Mouse (Mus musculus): ENCODE results near the gene Hnrnpl. TPM values are rescaled to one million over a fixed set of nuclear protein-coding genes. Genes with fewer than 3 reads are reported as not detected.
A peak's percentile ranks its signal among the peaks of the same experiment; 100 is the strongest.

The Hnrnpl gene
- total RNA-seq, 2 experiments from 2014 or later, result 131 to 143 TPM

DNA sequence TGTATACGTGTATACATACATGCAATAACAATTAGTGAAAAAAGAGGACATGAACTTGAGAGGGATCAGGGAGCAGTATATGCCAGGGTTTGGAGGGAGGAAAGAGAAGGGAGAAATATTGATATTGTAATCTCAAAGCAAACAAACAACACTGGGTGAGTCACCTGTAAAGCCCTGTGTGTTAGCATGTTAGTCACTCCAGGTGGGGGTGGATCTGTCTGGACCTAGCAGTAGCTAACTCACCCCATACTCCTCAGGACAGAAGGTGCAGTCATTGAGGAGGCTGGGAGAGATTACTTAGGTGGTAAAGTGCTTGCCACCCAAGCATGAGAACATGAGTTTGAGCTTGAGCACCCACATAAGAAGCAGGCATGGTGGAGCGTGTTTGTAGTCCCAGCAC is 51.6 kb downstream of the Hnrnpl start:
- intact Hi-C loops (cut with DNase I), result no loop called here
- Histone ChIP-seq H3K4me3 (no peak overlapping the region), H3K27ac (no peak overlapping the region)
- TF ChIP-seq CTCF (IDR thresholded peaks at IDR 0.05), result no peak
- DNase-seq, result no peak

DNA sequence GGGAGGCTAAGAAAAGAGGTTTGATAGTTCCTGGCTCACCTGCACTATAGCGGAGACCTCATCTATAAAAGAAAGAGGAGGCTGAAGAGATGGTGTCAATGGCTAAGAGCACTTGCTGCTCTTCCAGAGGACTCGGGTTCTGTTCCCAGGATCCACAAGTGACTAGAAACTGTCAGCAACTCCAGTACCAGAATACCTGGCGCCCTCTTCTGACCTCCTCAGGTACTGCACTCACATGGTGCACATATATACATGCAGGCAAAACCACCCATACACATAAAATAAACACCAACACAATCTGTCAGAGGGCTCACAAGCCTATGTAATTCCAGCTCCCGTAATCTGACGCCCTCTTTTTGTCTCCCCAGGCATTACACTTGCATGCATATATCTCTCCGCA is 52.6 kb downstream of the Hnrnpl start:
- intact Hi-C loops (cut with DNase I), result no loop called here
- Histone ChIP-seq H3K4me3 (no peak overlapping the region), H3K27ac (no peak overlapping the region)
- DNase-seq, result no peak
- TF ChIP-seq CTCF (IDR thresholded peaks at IDR 0.05), result peak; percentile 31

DNA sequence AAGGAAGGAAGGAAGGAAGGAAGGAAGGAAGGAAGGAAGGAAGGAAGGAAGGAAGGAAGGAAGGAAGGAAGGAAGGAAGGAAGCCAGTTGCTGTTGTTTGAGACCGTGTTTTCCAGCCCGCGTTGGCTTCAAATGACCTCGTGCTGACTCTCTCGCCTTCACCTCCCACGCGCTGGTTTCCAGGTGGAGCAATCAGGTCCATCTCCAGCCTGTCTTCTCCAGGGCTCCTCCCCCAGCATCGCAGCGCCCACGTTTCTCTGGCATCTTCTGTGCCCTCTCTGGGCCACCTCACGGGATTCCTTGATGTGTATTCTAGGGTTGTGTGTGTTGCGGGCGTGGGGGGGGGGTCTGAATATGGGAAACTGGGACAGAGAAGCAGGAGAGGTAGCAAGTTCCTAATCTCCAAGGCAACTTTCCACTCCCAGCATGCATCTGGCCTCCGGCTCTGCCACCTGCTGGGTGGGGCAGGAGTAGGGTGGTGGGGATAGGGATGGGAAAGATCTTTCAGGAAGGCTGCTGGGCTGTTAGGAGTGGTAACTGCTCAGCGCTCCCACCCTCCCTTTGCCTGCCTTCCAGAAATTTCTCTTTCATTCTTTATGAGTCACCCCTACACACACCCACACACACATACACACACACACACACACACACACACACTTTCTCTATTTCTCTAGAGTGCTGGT is 54.6 kb downstream of the Hnrnpl start:
- DNase-seq, result no peak
- Histone ChIP-seq H3K27ac (no peak overlapping the region), H3K4me3 (no peak overlapping the region)
- intact Hi-C loops (cut with DNase I), result no loop called here
- no peak for TF ChIP-seq CTCF (IDR thresholded peaks at IDR 0.05)

DNA sequence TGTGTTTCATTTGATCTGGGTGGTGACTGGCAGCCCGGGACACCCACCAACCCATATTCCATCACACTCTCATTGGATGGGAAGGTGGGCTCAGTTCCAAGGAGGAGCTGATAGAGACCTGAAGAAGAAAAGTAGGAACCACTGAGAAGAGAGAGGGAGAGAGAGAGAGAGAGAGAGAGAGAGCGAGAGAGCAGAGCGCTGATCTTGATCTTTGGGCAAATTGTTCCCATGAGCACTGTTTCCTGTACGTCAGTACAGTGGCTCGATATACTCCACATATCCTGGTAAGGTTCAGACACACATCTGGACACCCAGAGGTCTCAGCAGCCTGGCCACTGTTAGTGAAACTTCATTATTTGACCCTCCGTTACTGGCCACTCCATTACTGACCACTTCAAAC is 55.2 kb downstream of the Hnrnpl start, which contains the start of gene Lgals7:
TSS of gene Lgals7 (plus strand) at position 314 of the 400 bp plus-strand sequence.
- DNase-seq, result no peak
- intact Hi-C loops (cut with DNase I), result no loop called here
- Histone ChIP-seq H3K27ac (no peak within 1 kb of the TSS), H3K4me3 (no peak within 1 kb of the TSS)
- TF ChIP-seq CTCF (IDR thresholded peaks at IDR 0.05), result no peak

DNA sequence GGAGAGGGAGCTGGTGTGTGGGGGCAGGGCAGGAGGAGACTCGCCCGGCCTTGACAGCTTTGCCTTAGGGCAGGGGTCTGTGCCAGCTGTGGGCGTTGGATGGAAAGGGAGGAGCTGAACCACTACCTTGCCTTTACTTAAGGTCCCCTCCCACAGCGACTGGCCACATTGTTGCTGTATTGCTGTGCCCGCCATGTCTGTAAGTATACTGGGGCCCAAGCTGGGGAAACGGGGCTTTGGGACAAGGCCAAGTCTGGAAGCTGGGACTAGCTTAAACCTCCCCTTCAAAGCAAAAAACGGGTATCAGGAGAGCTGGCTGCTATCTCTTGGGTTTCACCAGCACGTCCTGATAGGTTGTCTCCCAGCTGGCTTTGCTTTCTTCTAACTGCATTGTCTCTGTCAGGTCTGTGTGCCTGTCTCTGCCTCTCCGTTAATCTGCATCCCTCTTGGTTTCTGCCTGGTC is 56.0 kb downstream of the Hnrnpl start:
- TF ChIP-seq CTCF (IDR thresholded peaks at IDR 0.05), result no peak
- no peak overlapping the region for H3K27ac ChIP-seq
- no peak overlapping the region for H3K4me3 ChIP-seq
- intact Hi-C loops (cut with DNase I), result no loop called here
- no peak for DNase-seq

DNA sequence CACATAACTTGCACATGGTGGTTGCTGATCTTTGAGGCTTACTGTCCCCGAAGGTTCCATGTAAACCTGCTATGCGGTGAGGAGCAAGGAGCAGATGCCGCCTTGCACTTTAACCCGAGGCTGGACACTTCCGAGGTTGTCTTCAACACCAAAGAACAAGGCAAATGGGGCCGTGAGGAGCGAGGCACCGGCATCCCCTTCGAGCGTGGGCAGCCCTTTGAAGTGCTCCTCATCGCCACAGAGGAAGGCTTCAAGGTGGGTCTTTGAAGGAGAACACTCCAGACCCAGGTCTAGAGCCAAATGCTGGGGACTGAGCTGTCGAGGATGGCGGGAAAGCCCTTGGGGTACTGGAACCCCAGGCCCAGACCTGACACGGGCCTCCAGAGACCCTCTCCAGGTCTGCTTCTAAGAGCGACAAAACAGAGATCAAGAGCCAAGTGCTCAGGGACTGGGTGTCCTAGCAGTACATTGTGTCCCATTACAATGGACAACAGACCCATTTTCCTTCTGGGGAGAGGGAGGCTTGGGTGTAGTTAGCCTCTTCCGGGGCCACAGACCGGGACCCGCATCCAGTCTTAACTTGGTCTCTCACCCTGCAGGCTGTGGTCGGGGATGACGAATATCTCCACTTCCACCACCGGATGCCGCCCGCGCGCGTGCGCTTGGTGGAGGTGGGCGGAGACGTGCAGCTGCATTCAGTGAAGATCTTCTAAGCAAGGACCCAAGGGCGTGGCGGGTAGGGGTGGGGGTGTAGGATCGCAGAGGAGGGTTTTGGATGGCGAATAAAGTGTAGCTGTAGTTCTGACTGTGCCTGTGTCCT is 57.4 kb downstream of the Hnrnpl start:
- intact Hi-C loops (cut with DNase I), result loop anchor here (1.0 to 5.0 kb wide), 2 partner anchors 38 to 64 kb away; partner anchors contain the start of gene Ech1
- H3K27ac ChIP-seq, result peak overlapping the region; percentile 61
- peak overlapping the region; percentile 54 for H3K4me3 ChIP-seq
- peak; percentile 85 for DNase-seq
- 0 out of 2 replicates have a peak, but pooled peaks have one; percentile 2 for TF ChIP-seq CTCF (IDR thresholded peaks at IDR 0.05)

DNA sequence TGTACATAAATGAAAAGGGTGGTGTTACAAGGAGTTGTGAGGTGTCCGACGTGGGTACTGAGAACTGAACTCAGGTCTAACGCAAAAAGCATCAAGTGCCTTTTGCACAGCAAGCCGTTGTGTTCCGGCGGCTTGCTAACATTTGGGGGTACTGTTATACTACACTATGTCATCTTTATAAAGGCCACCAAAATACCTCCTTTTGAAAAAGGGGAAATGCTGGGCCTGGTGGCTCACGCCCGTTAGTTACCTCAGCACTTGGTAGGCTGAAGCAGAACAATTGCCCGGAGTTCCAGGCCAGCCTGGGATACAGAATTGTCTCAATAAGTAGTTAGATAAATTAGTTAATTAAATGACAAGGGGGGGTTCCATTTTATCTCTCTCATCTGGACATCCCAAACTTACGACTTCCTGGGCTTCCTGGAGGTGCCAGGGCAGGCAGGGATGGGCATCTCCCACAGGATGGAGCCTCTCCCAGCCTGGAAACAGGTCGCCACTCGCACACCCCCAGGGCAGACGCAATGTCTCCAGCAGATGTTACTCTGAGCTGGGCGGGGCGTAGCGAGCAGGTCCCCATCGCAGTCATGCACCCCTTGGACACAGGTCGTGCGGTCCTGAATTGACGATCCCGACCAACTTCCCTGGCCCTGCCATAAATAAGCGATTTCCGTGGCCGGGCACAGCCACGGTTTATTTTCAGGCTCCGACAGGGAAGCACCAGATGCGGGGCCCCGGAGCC is 58.6 kb downstream of the Hnrnpl start:
- TF ChIP-seq CTCF (IDR thresholded peaks at IDR 0.05), result no peak
- H3K4me3 ChIP-seq, result peak overlapping the region; percentile 68
- peak overlapping the region; percentile 87 for H3K27ac ChIP-seq

DNA sequence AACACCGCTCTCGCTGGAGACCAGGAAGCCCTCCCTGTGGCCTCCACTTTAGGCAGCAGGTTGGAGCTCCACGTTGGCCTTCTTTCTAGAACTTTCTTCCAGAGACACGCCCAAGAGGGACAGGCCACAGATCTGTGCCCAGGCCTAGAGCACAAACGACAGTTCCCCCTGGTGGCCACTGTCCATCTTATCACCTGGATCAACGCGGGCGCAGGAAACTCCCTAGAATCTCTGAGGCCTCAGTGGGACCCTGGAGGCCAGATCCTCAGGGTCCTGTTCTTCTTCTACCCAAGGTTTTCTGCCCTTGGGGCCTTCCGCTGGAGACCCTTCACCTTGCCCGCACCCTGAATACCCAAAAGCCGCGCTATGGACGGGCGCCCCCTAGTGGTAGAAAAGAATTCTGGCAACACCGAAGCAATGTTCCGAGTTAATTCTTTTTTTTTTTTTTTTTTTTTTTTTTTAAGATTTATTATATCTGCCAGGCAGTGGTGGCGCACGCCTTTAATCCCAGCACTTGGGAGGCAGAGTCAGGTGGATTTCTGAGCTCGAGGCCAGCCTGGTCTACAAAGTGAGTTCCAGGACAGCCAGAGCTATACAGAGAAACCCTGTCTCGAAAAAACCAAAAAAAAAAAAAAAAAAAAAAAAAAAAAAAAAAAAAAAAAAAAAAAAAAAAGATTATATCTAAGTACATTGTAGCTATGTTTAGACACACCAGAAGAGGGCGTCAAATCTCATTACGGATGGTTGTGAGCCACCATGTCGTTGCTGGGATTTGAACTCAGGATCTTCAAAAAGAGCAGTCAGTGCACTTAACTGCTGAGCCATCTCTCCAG is 59.4 kb downstream of the Hnrnpl start:
- Histone ChIP-seq H3K27ac (peak overlapping the region; percentile 87), H3K4me3 (peak overlapping the region; percentile 68)
- intact Hi-C loops (cut with DNase I), result loop anchor here (1.0 to 5.0 kb wide), 3 partner anchors 40 to 87 kb away; partner anchors contain the start of gene Ech1
- DNase-seq, result peak; percentile 84
- peak; percentile 78 for TF ChIP-seq CTCF (IDR thresholded peaks at IDR 0.05)

More for the DNA sequence above, 58.6 kb downstream of the Hnrnpl start:
- DNase-seq, result no peak
- intact Hi-C loops (cut with DNase I), result loop anchor here (1.0 to 5.0 kb wide), 3 partner anchors 40 to 87 kb away; partner anchors contain the start of gene Ech1

DNA sequence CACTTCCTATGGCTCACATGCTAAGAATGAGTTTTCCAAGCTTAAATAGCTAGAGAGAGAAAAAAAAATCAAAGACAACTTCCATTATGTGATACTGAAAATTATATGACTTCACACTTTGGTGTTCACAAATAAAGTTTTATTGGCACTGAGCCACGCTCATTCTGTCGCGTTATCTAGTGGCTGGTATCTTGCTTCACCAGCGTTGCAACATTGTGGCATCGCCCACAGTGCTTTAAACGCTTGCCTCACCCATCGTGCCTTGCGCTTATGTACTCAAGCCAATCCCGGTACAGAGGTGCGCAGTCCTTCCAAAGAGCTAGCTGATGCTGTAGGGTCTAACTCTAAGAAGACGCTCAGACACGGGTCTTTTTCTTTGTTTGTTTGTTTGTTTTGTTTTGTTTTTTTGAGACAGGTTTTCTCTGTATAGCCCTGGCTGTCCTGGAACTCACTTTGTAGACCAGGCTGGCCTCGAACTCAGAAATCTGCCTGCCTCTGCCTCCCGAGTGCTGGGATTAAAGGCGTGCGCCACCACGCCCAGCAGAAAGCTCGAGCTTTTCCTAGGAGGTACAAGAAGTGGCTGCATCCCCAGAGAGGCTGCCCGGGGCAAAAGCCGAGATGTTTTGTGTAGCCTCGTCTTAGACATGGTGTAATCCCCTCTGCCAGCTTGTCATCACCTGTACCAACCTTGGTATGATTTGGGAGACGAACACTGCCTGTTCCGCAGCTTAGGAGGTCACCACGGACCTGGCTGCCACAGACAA is 62.7 kb downstream of the Hnrnpl start:
- H3K4me3 ChIP-seq, result no peak overlapping the region
- H3K27ac ChIP-seq, result no peak overlapping the region
- intact Hi-C loops (cut with DNase I), result no loop called here
- TF ChIP-seq CTCF (IDR thresholded peaks at IDR 0.05), result no peak
- DNase-seq, result no peak

Other genes starting within 250 kb of the Hnrnpl start
- 10 to 100 TPM; 13.0 to 13.1 TPM for gene Samd4b, start 210.4 kb upstream of the Hnrnpl start, total RNA-seq (2021)
- gene Pak4, start 210.4 kb upstream of the Hnrnpl start, total RNA-seq (2021), result 1 to 10 TPM; 2.4 to 3.2 TPM
- not detected for gene Acp7, start 177.2 kb upstream of the Hnrnpl start, total RNA-seq (2021)
- gene Fbxo27, start 115.7 kb upstream of the Hnrnpl start, total RNA-seq (2021), result under 1 TPM; 0.47 to 0.84 TPM
- 1 to 10 TPM; 2.5 to 4.9 TPM for gene Fbxo17, start 91.7 kb upstream of the Hnrnpl start, total RNA-seq (2021)
- gene Mrps12, start 66.7 kb upstream of the Hnrnpl start, total RNA-seq (2021), result 10 to 100 TPM; 36.0 to 41.0 TPM
- gene Sars2, start 66.5 kb upstream of the Hnrnpl start, total RNA-seq (2021), result 10 to 100 TPM; 11.7 to 14.7 TPM
- gene Ccer2, start 52.4 kb upstream of the Hnrnpl start, total RNA-seq (2021), result not detected
- 10 to 100 TPM; 91.0 to 92.5 TPM for gene Sirt2, start 41.8 kb upstream of the Hnrnpl start, total RNA-seq (2021)
- 10 to 100 TPM; 27.1 to 31.3 TPM for gene Nfkbib, start 41.0 kb upstream of the Hnrnpl start, total RNA-seq (2021)
- gene Rinl, start 19.6 kb upstream of the Hnrnpl start, total RNA-seq (2021), result under 1 TPM; 0.71 to 0.89 TPM
- 100 to 1,000 TPM; 173 to 338 TPM for gene Ech1, start 16.7 kb downstream of the Hnrnpl start, total RNA-seq (2021)
- 1 to 10 TPM; 2.6 to 7.3 TPM for gene Lgals4, start 25.3 kb downstream of the Hnrnpl start, total RNA-seq (2021)
- not detected for gene Lgals7, start 55.3 kb downstream of the Hnrnpl start, total RNA-seq (2021)
- gene Capn12, start 72.9 kb downstream of the Hnrnpl start, total RNA-seq (2021), result under 1 TPM; 0.15 to 0.28 TPM
- gene Actn4, start 153.8 kb downstream of the Hnrnpl start, total RNA-seq (2021), result 10 to 100 TPM; 27.1 to 40.2 TPM
- 100 to 1,000 TPM; 122 to 141 TPM for gene Eif3k, start 173.3 kb downstream of the Hnrnpl start, total RNA-seq (2021)
- under 1 TPM; 0.25 to 0.33 TPM for gene Map4k1, start 173.5 kb downstream of the Hnrnpl start, total RNA-seq (2021)

Data from gastrocnemius, adult 2 months (tissue).